Mouse (Mus musculus): Measurements from ENCODE around the gene Msantd1. TPM values are rescaled to one million over a fixed set of nuclear protein-coding genes. Genes with fewer than 3 reads are reported as not detected.

Gene Msantd1
- polyA plus RNA-seq, 1 experiment from 2014 or later, result 1.2 TPM

DNA sequence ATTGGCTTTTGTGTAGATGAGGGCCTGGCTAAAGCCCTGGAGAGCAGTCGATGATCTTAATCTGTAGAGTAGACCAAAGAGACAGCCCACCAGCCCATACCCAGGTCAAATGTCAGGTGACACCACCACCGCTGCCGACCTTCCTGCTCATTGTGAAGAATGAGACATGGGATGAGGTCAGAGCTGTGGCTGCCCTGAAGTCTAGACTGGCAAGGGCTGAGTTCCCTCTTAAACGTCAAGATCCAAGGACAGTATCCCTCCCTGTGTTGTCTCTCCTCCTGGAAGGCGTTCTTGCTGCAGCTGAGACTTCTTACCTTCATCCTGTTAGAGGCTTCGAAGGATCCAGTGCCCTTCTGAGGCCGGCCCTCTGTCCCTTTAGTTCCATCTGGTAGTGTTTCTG is 48.3 kb downstream of the Msantd1 start:
- H3K36me3 ChIP-seq (replicated peaks), result peaks cover 68% of the 10 kb centered on the region
- peaks cover 6% of the 10 kb centered on the region; the same call in 1 of the 2 replicates for H3K9me3 ChIP-seq
- DNase-seq (ENCODE audit: low spot score), result no peak
- 84% methylated on average over 7 of the region's 7 CpGs for WGBS
- no peaks in the 10 kb centered on the region for H3K27me3 ChIP-seq (replicated peaks; ENCODE audit: low read depth, poor library complexity, severe bottlenecking)
- no peak overlapping the region for H3K4me3 ChIP-seq
- H3K4me1 ChIP-seq, result peaks cover 60% of the 10 kb centered on the region
- H3K27ac ChIP-seq (replicated peaks), result no peak overlapping the region

- Histone ChIP-seq H3K27ac (replicated peaks) (no peak overlapping the region), H3K4me1 (peaks cover 57% of the 10 kb centered on the region), H3K27me3 (replicated peaks; ENCODE audit: low read depth, poor library complexity, severe bottlenecking) (no peaks in the 10 kb centered on the region), H3K36me3 (replicated peaks) (peaks cover 68% of the 10 kb centered on the region), H3K4me3 (no peak overlapping the region), H3K9me3 (peaks cover 6% of the 10 kb centered on the region; the same call in 1 of the 2 replicates)
- DNase-seq (ENCODE audit: low spot score), result no peak
- 94% methylated on average over 2 of the region's 2 CpGs for WGBS
Observed at GRCm38 (mm10) chr5:34957015-34957414, 49.2 kb downstream of the Msantd1 start.

GRCm38 (mm10) chr5:34960021-34960420 is 52.2 kb downstream of the Msantd1 start:
- Histone ChIP-seq H3K27me3 (replicated peaks; ENCODE audit: low read depth, poor library complexity, severe bottlenecking) (no peaks in the 10 kb centered on the region), H3K9me3 (no peaks in the 10 kb centered on the region), H3K4me1 (peaks cover 43% of the 10 kb centered on the region), H3K27ac (replicated peaks) (no peak overlapping the region), H3K36me3 (replicated peaks) (peaks cover 58% of the 10 kb centered on the region), H3K4me3 (no peak overlapping the region)
- 93% methylated on average over 1 of the region's 1 CpGs for WGBS
- no peak for DNase-seq (ENCODE audit: low spot score)

- 95% methylated on average over 12 of the region's 12 CpGs for WGBS
- H3K4me1 ChIP-seq, result no peaks in the 10 kb centered on the region
Observed at GRCm38 (mm10) chr5:34965531-34965930, 57.7 kb downstream of the Msantd1 start.

DNA sequence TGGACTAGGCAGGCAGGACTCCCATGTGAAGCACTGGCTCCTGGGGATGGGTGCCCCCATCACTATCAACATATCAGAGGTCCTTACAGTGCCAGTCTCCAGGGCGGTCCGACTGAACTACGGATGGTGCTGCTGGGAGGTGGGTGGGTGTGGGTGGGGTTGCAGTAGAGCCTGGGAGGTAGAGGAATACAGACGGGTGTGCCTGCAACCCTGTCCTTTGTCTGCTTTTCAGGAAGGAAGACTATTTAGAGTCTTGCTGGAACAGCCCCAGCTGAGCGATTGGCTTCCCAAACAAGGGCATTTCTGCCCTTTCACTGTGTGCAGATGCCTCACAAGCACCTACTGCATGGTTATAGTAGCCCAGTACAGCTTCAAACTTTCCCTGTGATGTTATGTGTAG is 60.6 kb downstream of the Msantd1 start:
- 86% methylated on average over 5 of the region's 5 CpGs for WGBS
- Histone ChIP-seq H3K27me3 (replicated peaks; ENCODE audit: low read depth, poor library complexity, severe bottlenecking) (no peaks in the 10 kb centered on the region), H3K36me3 (replicated peaks) (peaks cover 86% of the 10 kb centered on the region), H3K4me1 (no peaks in the 10 kb centered on the region), H3K27ac (replicated peaks) (no peak overlapping the region), H3K4me3 (no peak overlapping the region), H3K9me3 (no peaks in the 10 kb centered on the region)
- DNase-seq (ENCODE audit: low spot score), result no peak

More at GRCm38 (mm10) chr5:34965531-34965930, 57.7 kb downstream of the Msantd1 start:
- no peak overlapping the region for H3K27ac ChIP-seq (replicated peaks)
- no peaks in the 10 kb centered on the region for H3K9me3 ChIP-seq
- no peaks in the 10 kb centered on the region for H3K27me3 ChIP-seq (replicated peaks; ENCODE audit: low read depth, poor library complexity, severe bottlenecking)
- no peak overlapping the region for H3K4me3 ChIP-seq
- DNase-seq (ENCODE audit: low spot score), result no peak
- peaks cover 73% of the 10 kb centered on the region for H3K36me3 ChIP-seq (replicated peaks)

DNA sequence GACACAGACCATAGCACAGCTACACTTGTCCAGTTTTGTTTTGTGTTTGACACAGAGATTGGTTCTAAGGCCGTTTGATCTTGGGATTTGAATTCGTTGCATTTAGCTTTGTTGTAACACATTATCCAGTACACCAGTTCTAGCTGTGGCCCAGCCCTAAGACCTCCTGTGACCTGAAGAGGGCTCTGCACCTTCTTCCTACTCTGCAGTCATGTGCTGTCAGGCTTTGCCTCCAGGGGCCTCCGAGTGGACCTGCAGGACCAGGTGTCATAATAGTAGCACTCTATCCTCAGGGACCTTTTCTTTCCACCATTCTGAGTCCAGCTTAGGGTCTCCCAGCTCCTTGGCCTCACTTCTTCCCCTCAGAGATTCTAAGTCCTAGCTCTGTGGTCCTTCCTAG is 64.7 kb downstream of the Msantd1 start:
- 84% methylated on average over 3 of the region's 3 CpGs for WGBS
- peaks cover 94% of the 10 kb centered on the region for H3K36me3 ChIP-seq (replicated peaks)
- no peak overlapping the region for H3K27ac ChIP-seq (replicated peaks)

More for the DNA sequence above, 64.7 kb downstream of the Msantd1 start:
- H3K9me3 ChIP-seq, result no peaks in the 10 kb centered on the region
- no peaks in the 10 kb centered on the region for H3K4me1 ChIP-seq
- no peak for DNase-seq (ENCODE audit: low spot score)
- no peak overlapping the region for H3K4me3 ChIP-seq
- no peaks in the 10 kb centered on the region for H3K27me3 ChIP-seq (replicated peaks; ENCODE audit: low read depth, poor library complexity, severe bottlenecking)

Other genes with a start within 250 kb of the Msantd1 start
- 28.5 and 28.8 TPM in 2 replicates for gene Nop14, start 247.9 kb upstream of the Msantd1 start, polyA plus RNA-seq (2016; fragmentation: Nextera tagmentation; extraction: Ambion mirVana)
- gene Grk4, start 247.6 kb upstream of the Msantd1 start, polyA plus RNA-seq (2016; fragmentation: Nextera tagmentation; extraction: Ambion mirVana), result 1.6 and 2.1 TPM in 2 replicates
- gene Htt, start 146.3 kb upstream of the Msantd1 start, polyA plus RNA-seq (2016; fragmentation: Nextera tagmentation; extraction: Ambion mirVana), result 15.5 and 17.6 TPM in 2 replicates
- 52.7 and 54.5 TPM in 2 replicates for gene Rgs12, start 41.4 kb downstream of the Msantd1 start, polyA plus RNA-seq (2016; fragmentation: Nextera tagmentation; extraction: Ambion mirVana)
- 0.08 and 0.82 TPM in 2 replicates for gene Hgfac, start 133.5 kb downstream of the Msantd1 start, polyA plus RNA-seq (2016; fragmentation: Nextera tagmentation; extraction: Ambion mirVana)
- 0.34 and 0.35 TPM in 2 replicates for gene Dok7, start 148.8 kb downstream of the Msantd1 start, polyA plus RNA-seq (2016; fragmentation: Nextera tagmentation; extraction: Ambion mirVana)
- 72.4 and 74.2 TPM in 2 replicates for gene Lrpap1, start 197.8 kb downstream of the Msantd1 start, polyA plus RNA-seq (2016; fragmentation: Nextera tagmentation; extraction: Ambion mirVana)

Data from embryonic facial prominence, embryonic 10.5 days (tissue).